Mouse (Mus musculus) embryonic facial prominence, embryonic 10.5 days (tissue): ENCODE results near the gene Ssbp2. TPM values are rescaled to one million over a fixed set of nuclear protein-coding genes. Genes with fewer than 3 reads are reported as not detected.

ENCODE experiments used
- DNase-seq: peaks from one replicate; pipeline ENCODE4 v3.0.0-alpha.2; 2017; ENCODE audit warnings: low spot score
- H3K27ac ChIP-seq: fragments of 300-500 bp; sonication (generic); replicated peaks from 2 replicates; pipeline ENCODE4 v1.5.1; 2016; ENCODE audit warnings: mild to moderate bottlenecking
- H3K27me3 ChIP-seq: fragments of 300-500 bp; sonication (generic); replicated peaks from 2 replicates; pipeline ENCODE4 v1.6.1; 2016; ENCODE audit warnings: low read depth, mild to moderate bottlenecking; ENCODE audit not compliant: poor library complexity, severe bottlenecking
- H3K36me3 ChIP-seq: fragments of 300-500 bp; sonication (generic); replicated peaks from 2 replicates; pipeline ENCODE4 v1.6.1; 2016; ENCODE audit warnings: mild to moderate bottlenecking, moderate library complexity
- H3K4me1 ChIP-seq: fragments of 300-500 bp; sonication (generic); 2 replicates; pipeline ENCODE4 v1.6.1; 2016
- H3K4me3 ChIP-seq: fragments of 300-500 bp; sonication (generic); 2 replicates; pipeline ENCODE4 v1.5.1; 2016; ENCODE audit warnings: mild to moderate bottlenecking, moderate library complexity
- H3K9me3 ChIP-seq: fragments of 300-500 bp; sonication (generic); 2 replicates; pipeline ENCODE4 v1.6.1; 2016; ENCODE audit warnings: mild to moderate bottlenecking
- WGBS: fragments of 180-500 bp; shearing (Covaris S2); methylation state at CpG from one replicate; pipeline ENCODE4 v1.1.7; 2016; 5-methylcytosine and 5-hydroxymethylcytosine counted together
- polyA plus RNA-seq: library from polyadenylated mRNA; unstranded; fragments of >200 nt; fragmentation: Nextera tagmentation; extraction: Ambion mirVana; gene quantifications from 2 replicates; pipeline ENCODE4 v1.2.1, GENCODE M21; 2016

Ssbp2 gene
- polyA plus RNA-seq, 1 experiment from 2014 or later: 160 TPM

- 84% methylated on average over 12 of the region's 12 CpGs for WGBS
- peaks cover 10% of the 10 kb centered on the region; the same call in 1 of the 2 replicates for H3K4me1 ChIP-seq
- H3K27ac ChIP-seq: no peak overlapping the region
- H3K9me3 ChIP-seq: no peaks in the 10 kb centered on the region
- DNase-seq: no peak
- no peak overlapping the region for H3K4me3 ChIP-seq
- H3K27me3 ChIP-seq: no peaks in the 10 kb centered on the region
- peaks cover 13% of the 10 kb centered on the region for H3K36me3 ChIP-seq
These were observed 42.7 kb downstream of the Ssbp2 start for GRCm38 (mm10) chr13:91502642-91503373.

GRCm38 (mm10) chr13:91508991-91509390 is 48.9 kb downstream of the Ssbp2 start:
- no peak for DNase-seq
- H3K27me3 ChIP-seq: no peaks in the 10 kb centered on the region
- H3K9me3 ChIP-seq: no peaks in the 10 kb centered on the region
- WGBS: 65% methylated on average over 1 of the region's 1 CpGs
- H3K4me3 ChIP-seq: no peak overlapping the region
- H3K4me1 ChIP-seq: 0 out of 2 replicates have a peak, but pooled peaks cover 3% of the 10 kb centered on the region
- no peaks in the 10 kb centered on the region for H3K36me3 ChIP-seq
- no peak overlapping the region for H3K27ac ChIP-seq

GRCm38 (mm10) chr13:91509467-91509866 is 49.4 kb downstream of the Ssbp2 start:
- Histone ChIP-seq H3K27ac (no peak overlapping the region), H3K4me3 (no peak overlapping the region), H3K27me3 (no peaks in the 10 kb centered on the region), H3K4me1 (0 out of 2 replicates have a peak, but pooled peaks cover 6% of the 10 kb centered on the region), H3K36me3 (no peaks in the 10 kb centered on the region), H3K9me3 (no peaks in the 10 kb centered on the region)
- DNase-seq: no peak
- 78% methylated on average over 2 of the region's 2 CpGs for WGBS

- DNase-seq: no peak
- Histone ChIP-seq H3K36me3 (no peaks in the 10 kb centered on the region), H3K9me3 (no peaks in the 10 kb centered on the region), H3K4me1 (0 out of 2 replicates have a peak, but pooled peaks cover 7% of the 10 kb centered on the region), H3K27me3 (no peaks in the 10 kb centered on the region), H3K27ac (no peak overlapping the region), H3K4me3 (no peak overlapping the region)
- WGBS: 92% methylated on average over 4 of the region's 4 CpGs
These were observed 54.9 kb downstream of the Ssbp2 start for GRCm38 (mm10) chr13:91514979-91515378.

GRCm38 (mm10) chr13:91520073-91520750 is 60.1 kb downstream of the Ssbp2 start:
- no peak overlapping the region for H3K4me3 ChIP-seq
- H3K4me1 ChIP-seq: peaks cover 4% of the 10 kb centered on the region
- H3K36me3 ChIP-seq: peaks cover 4% of the 10 kb centered on the region; the same call in 1 of the 2 replicates
- H3K27ac ChIP-seq: no peak overlapping the region
- H3K27me3 ChIP-seq: no peaks in the 10 kb centered on the region
- 42% methylated on average over 4 of the region's 4 CpGs for WGBS
- no peaks in the 10 kb centered on the region for H3K9me3 ChIP-seq
- no peak for DNase-seq

- peaks cover 4% of the 10 kb centered on the region; the same call in 1 of the 2 replicates for H3K36me3 ChIP-seq
- H3K9me3 ChIP-seq: no peaks in the 10 kb centered on the region
- DNase-seq: no peak
- no peak overlapping the region for H3K4me3 ChIP-seq
- H3K27me3 ChIP-seq: no peaks in the 10 kb centered on the region
- no peak overlapping the region for H3K27ac ChIP-seq
- WGBS: 98% methylated on average over 1 of the region's 1 CpGs
- H3K4me1 ChIP-seq: peaks cover 4% of the 10 kb centered on the region
These were observed 60.9 kb downstream of the Ssbp2 start for GRCm38 (mm10) chr13:91520968-91521367.

GRCm38 (mm10) chr13:91526058-91526457 is 66.0 kb downstream of the Ssbp2 start:
- no peak for DNase-seq
- Histone ChIP-seq H3K27ac (no peak overlapping the region), H3K9me3 (no peaks in the 10 kb centered on the region), H3K36me3 (peaks cover 19% of the 10 kb centered on the region), H3K4me3 (no peak overlapping the region), H3K27me3 (no peaks in the 10 kb centered on the region), H3K4me1 (no peaks in the 10 kb centered on the region)
- WGBS: 97% methylated on average over 12 of the region's 12 CpGs

GRCm38 (mm10) chr13:91529821-91530220 is 69.7 kb downstream of the Ssbp2 start:
- Histone ChIP-seq H3K27me3 (no peaks in the 10 kb centered on the region), H3K27ac (no peak overlapping the region), H3K4me3 (no peak overlapping the region), H3K36me3 (peaks cover 44% of the 10 kb centered on the region), H3K9me3 (peaks cover 5% of the 10 kb centered on the region; the same call in 1 of the 2 replicates), H3K4me1 (no peaks in the 10 kb centered on the region)
- no peak for DNase-seq
- 96% methylated on average over 3 of the region's 3 CpGs for WGBS

GRCm38 (mm10) chr13:91536711-91537110 is 76.6 kb downstream of the Ssbp2 start:
- peaks cover 52% of the 10 kb centered on the region for H3K36me3 ChIP-seq
- no peaks in the 10 kb centered on the region for H3K27me3 ChIP-seq
- peaks cover 5% of the 10 kb centered on the region; the same call in 1 of the 2 replicates for H3K9me3 ChIP-seq
- H3K4me1 ChIP-seq: no peaks in the 10 kb centered on the region
- no peak for DNase-seq
- WGBS: 83% methylated on average over 3 of the region's 3 CpGs
- no peak overlapping the region for H3K27ac ChIP-seq
- H3K4me3 ChIP-seq: no peak overlapping the region

- DNase-seq: no peak
- Histone ChIP-seq H3K27ac (no peak overlapping the region), H3K4me3 (no peak overlapping the region), H3K27me3 (no peaks in the 10 kb centered on the region), H3K36me3 (peaks cover 33% of the 10 kb centered on the region), H3K9me3 (no peaks in the 10 kb centered on the region), H3K4me1 (no peaks in the 10 kb centered on the region)
- WGBS: 94% methylated on average over 2 of the region's 2 CpGs
These were observed 80.3 kb downstream of the Ssbp2 start for GRCm38 (mm10) chr13:91540145-91541068.

- Histone ChIP-seq H3K4me3 (no peak overlapping the region), H3K27me3 (no peaks in the 10 kb centered on the region), H3K27ac (no peak overlapping the region), H3K4me1 (no peaks in the 10 kb centered on the region), H3K9me3 (no peaks in the 10 kb centered on the region), H3K36me3 (peaks cover 33% of the 10 kb centered on the region)
- 94% methylated on average over 6 of the region's 6 CpGs for WGBS
- DNase-seq: no peak
These were observed 81.0 kb downstream of the Ssbp2 start for GRCm38 (mm10) chr13:91541069-91541429.

- 81% methylated on average over 5 of the region's 5 CpGs for WGBS
- H3K36me3 ChIP-seq: peaks cover 37% of the 10 kb centered on the region
- H3K4me1 ChIP-seq: no peaks in the 10 kb centered on the region
These were observed 83.5 kb downstream of the Ssbp2 start for GRCm38 (mm10) chr13:91543555-91543954.

More at GRCm38 (mm10) chr13:91543555-91543954, 83.5 kb downstream of the Ssbp2 start:
- no peak for DNase-seq
- H3K27ac ChIP-seq: no peak overlapping the region
- H3K4me3 ChIP-seq: no peak overlapping the region
- H3K9me3 ChIP-seq: no peaks in the 10 kb centered on the region
- no peaks in the 10 kb centered on the region for H3K27me3 ChIP-seq
